Mouse (Mus musculus) midbrain, embryonic 14.5 days (tissue): Measurements from ENCODE around the gene Elof1. TPM values are rescaled to one million over a fixed set of nuclear protein-coding genes. Genes with fewer than 3 reads are reported as not detected.

Experiments used
- ATAC-seq: fragments of 200-750 bp; cut with Nextera tagmentation; 2 replicates; pipeline ENCODE4 v1.8.0; 2017; ENCODE audit warnings: moderate number of reproducible peaks, moderate library complexity; ENCODE audit not compliant: low FRiP score, low TSS enrichment
- DNase-seq: peaks from one replicate; pipeline ENCODE4 v3.0.0-alpha.2; 2015
- H3K27ac ChIP-seq: fragments of 300-500 bp; sonication (generic); replicated peaks from 2 replicates; pipeline ENCODE4 v1.5.1; 2014; ENCODE audit warnings: mild to moderate bottlenecking, low read depth, low read length, moderate library complexity
- H3K27me3 ChIP-seq: fragments of 300-500 bp; sonication (generic); 2 replicates; pipeline ENCODE4 v1.6.1; 2014; ENCODE audit warnings: low read length, control low read depth, mixed read lengths; ENCODE audit not compliant: control insufficient read depth, insufficient read depth
- H3K36me3 ChIP-seq: fragments of 300-500 bp; sonication (generic); 2 replicates; pipeline ENCODE4 v1.6.1; 2014; ENCODE audit warnings: low read length, control low read depth; ENCODE audit not compliant: control insufficient read depth, insufficient read depth
- H3K4me1 ChIP-seq: fragments of 300-500 bp; sonication (generic); 2 replicates; pipeline ENCODE4 v1.6.1; 2014; ENCODE audit warnings: mild to moderate bottlenecking, antibody characterized with exemption, low read length, control low read depth; ENCODE audit not compliant: control insufficient read depth, insufficient read depth
- H3K4me2 ChIP-seq: fragments of 300-500 bp; sonication (generic); 2 replicates; pipeline ENCODE4 v1.6.1; 2014; ENCODE audit warnings: mild to moderate bottlenecking, low read length, moderate library complexity
- H3K4me3 ChIP-seq: fragments of 300-500 bp; sonication (generic); replicated peaks from 2 replicates; pipeline ENCODE4 v1.5.1; 2014; ENCODE audit warnings: low read depth, low read length
- H3K9ac ChIP-seq: fragments of 300-500 bp; sonication (generic); replicated peaks from 2 replicates; pipeline ENCODE4 v1.6.1; 2014; ENCODE audit warnings: mild to moderate bottlenecking, low read length, moderate library complexity
- H3K9me3 ChIP-seq: fragments of 300-500 bp; sonication (generic); 2 replicates; pipeline ENCODE4 v1.6.1; 2016; ENCODE audit warnings: low read length, control low read depth, mixed read lengths; ENCODE audit not compliant: control insufficient read depth
- WGBS: fragments of 180-500 bp; shearing (Covaris S2); extraction: QIAGEN DNeasy Blood & Tissue Kit; methylation state at CpG from one replicate; pipeline ENCODE4 v1.1.7; 2014; 5-methylcytosine and 5-hydroxymethylcytosine counted together
- polyA plus RNA-seq: library from polyadenylated mRNA; unstranded; fragments of >200 nt; fragmentation: Nextera tagmentation; extraction: Ambion mirVana; gene quantifications from 2 replicates; pipeline ENCODE4 v1.2.1, GENCODE M21; 2014

Elof1 gene
- polyA plus RNA-seq, 1 experiment from 2014 or later: 182 TPM

DNA sequence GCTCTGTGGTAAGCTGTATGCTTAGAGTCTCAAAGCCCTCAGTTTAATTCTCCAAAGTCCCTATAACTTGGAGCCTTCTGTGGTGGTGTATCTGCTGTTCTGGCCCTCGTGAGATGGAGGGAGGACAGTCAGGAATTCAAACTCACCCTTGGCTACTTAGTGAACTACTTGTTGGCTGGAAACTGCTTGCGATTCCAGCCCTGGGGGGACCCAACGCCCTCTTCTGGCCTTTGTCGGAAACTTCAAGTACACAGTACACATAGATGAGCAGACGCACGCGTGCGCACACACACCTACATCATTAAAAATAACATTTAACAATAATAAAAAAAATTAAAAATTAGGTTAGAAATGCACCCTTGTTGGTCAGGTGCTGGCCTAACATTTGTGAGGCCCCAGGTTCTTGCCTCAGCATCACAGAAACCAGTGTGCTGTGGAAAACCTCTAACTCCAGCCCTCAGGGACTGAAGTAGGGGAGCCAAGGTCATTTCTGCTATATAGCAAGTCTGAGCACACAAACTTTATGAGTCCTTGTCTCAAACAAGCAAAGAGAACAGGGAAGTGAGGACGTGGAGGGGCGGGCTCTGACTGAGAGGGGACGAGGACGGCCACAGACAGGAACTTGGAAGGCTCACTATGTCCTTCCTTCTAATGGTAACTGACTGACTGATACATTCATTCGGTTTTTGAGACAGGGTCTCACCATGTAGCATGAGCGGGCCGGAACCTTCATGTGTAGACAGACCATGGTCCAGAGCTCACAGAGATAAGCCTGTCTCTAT is 8.5 kb upstream of the Elof1 start:
- 91% methylated on average over 15 of the region's 15 CpGs for WGBS

GRCm38 (mm10) chr9:22124169-22124568 is 7.2 kb upstream of the Elof1 start:
- 78% methylated on average over 3 of the region's 3 CpGs for WGBS

More for the DNA sequence above, 8.5 kb upstream of the Elof1 start:
- no peak overlapping the region for H3K27ac ChIP-seq
- no peak overlapping the region for H3K4me2 ChIP-seq
- no peak for ATAC-seq
- H3K4me3 ChIP-seq: no peak overlapping the region
- no peaks in the 10 kb centered on the region for H3K4me1 ChIP-seq
- 0 out of 2 replicates have a peak, but pooled peaks cover 3% of the 10 kb centered on the region for H3K27me3 ChIP-seq
- no peak overlapping the region for H3K9ac ChIP-seq
- DNase-seq: no peak
- H3K36me3 ChIP-seq: no peaks in the 10 kb centered on the region
- no peaks in the 10 kb centered on the region for H3K9me3 ChIP-seq

DNA sequence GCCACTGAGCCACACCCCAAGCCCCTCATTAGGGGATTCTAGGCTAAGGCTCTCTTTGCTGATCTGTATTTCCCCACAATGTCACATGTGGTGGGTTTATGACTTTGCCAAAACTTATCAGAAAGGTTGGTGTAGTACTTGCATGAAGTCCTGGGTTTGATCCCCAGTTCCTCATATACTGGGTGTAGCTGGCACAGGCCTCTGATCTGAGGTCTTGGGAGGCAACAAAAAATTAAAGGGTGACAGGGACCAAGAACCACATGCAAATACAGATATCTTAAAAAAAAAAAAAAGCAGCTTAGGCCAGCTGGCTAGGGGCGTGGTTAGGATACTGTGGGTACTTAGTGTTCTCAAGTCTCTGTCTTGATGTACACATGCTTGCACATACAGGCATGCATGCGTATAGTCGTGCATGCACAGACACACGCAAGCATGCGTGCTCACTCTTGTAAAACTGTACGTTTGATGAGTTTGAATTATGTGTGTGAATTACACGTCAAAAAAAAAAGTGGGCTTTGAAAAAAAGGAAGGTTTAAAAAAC is 6.2 kb upstream of the Elof1 start:
- H3K27ac ChIP-seq: no peak overlapping the region
- H3K9me3 ChIP-seq: no peaks in the 10 kb centered on the region
- H3K4me1 ChIP-seq: no peaks in the 10 kb centered on the region
- DNase-seq: no peak
- H3K9ac ChIP-seq: no peak overlapping the region
- no peak overlapping the region for H3K4me3 ChIP-seq
- H3K36me3 ChIP-seq: no peaks in the 10 kb centered on the region
- H3K4me2 ChIP-seq: no peak overlapping the region
- H3K27me3 ChIP-seq: no peaks in the 10 kb centered on the region
- 88% methylated on average over 7 of the region's 7 CpGs for WGBS
- no peak for ATAC-seq

More at GRCm38 (mm10) chr9:22124169-22124568, 7.2 kb upstream of the Elof1 start:
- ATAC-seq (no peak), DNase-seq (no peak)
- Histone ChIP-seq H3K36me3 (no peaks in the 10 kb centered on the region), H3K4me3 (no peak overlapping the region), H3K27ac (no peak overlapping the region), H3K27me3 (no peaks in the 10 kb centered on the region), H3K4me1 (no peaks in the 10 kb centered on the region), H3K9me3 (no peaks in the 10 kb centered on the region), H3K4me2 (no peak overlapping the region), H3K9ac (no peak overlapping the region)

DNA sequence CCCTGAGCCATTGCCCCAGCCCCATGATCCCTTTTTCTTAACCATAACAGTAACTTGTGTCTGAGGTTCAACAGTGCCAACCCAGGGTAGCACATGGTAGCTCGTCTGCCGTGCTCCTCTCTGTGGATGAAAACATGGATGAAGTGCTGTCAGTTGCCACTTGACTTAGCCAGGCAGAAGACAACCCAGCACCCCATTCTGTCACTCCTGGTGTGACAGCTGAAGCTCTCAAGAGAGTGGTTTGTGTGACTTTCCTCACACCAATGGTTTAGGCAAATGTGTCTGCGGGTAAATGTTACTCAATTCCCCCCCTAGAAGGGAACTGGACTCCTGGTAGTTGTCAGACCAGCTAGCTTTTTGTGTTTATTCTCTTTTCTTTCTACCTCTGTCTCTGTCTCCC is 5.0 kb upstream of the Elof1 start:
- ATAC-seq: no peak
- 84% methylated on average over 3 of the region's 3 CpGs for WGBS

DNA sequence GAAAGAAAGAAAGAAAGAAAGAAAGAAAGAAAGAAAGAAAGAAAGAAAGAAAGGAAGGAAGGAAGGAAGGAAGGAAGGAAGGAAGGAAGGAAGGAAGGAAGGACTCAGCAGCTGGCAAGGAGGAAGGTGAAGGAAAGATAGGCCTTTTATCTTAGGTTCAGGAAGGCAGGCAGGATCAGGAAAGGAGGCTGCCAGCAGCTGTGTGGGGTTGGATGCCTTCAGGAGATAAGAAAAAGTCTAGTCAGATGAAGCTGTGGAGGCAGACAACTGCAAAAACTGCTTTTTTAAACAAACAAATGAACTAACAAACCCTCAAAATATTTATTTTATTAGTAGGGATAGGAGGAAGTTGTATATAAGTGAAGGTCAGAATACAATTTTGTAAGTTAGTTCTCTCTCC is 4.6 kb upstream of the Elof1 start:
- H3K4me3 ChIP-seq: no peak overlapping the region
- H3K27ac ChIP-seq: no peak overlapping the region
- H3K4me2 ChIP-seq: no peak overlapping the region
- no peaks in the 10 kb centered on the region for H3K9me3 ChIP-seq
- ATAC-seq: no peak
- H3K27me3 ChIP-seq: no peaks in the 10 kb centered on the region
- peaks cover 6% of the 10 kb centered on the region for H3K4me1 ChIP-seq
- DNase-seq: no peak
- no peaks in the 10 kb centered on the region for H3K36me3 ChIP-seq
- no peak overlapping the region for H3K9ac ChIP-seq

More for the DNA sequence above, 5.0 kb upstream of the Elof1 start:
- Histone ChIP-seq H3K9ac (no peak overlapping the region), H3K4me1 (peaks cover 6% of the 10 kb centered on the region), H3K4me3 (no peak overlapping the region), H3K4me2 (no peak overlapping the region), H3K27me3 (no peaks in the 10 kb centered on the region), H3K27ac (no peak overlapping the region), H3K36me3 (no peaks in the 10 kb centered on the region), H3K9me3 (no peaks in the 10 kb centered on the region)
- no peak for DNase-seq

GRCm38 (mm10) chr9:22119543-22119942 is 2.6 kb upstream of the Elof1 start:
- no peak overlapping the region for H3K4me3 ChIP-seq
- H3K27me3 ChIP-seq: no peaks in the 10 kb centered on the region
- no peak for DNase-seq
- 93% methylated on average over 4 of the region's 4 CpGs for WGBS
- H3K9ac ChIP-seq: no peak overlapping the region
- peaks cover 16% of the 10 kb centered on the region for H3K4me1 ChIP-seq
- H3K27ac ChIP-seq: no peak overlapping the region
- ATAC-seq: no peak
- no peak overlapping the region for H3K4me2 ChIP-seq
- no peaks in the 10 kb centered on the region for H3K9me3 ChIP-seq
- no peaks in the 10 kb centered on the region for H3K36me3 ChIP-seq

- ATAC-seq (no peak), DNase-seq (peak; percentile 76)
- Histone ChIP-seq H3K27me3 (no peaks in the 10 kb centered on the region), H3K4me3 (peak overlapping the region; percentile 87), H3K9me3 (no peaks in the 10 kb centered on the region), H3K9ac (peak overlapping the region; percentile 79; the same call in 1 of the 2 replicates), H3K27ac (no peak overlapping the region), H3K4me1 (peaks cover 16% of the 10 kb centered on the region), H3K36me3 (peaks cover 9% of the 10 kb centered on the region), H3K4me2 (peak overlapping the region; percentile 90)
- WGBS: 46% methylated on average over 10 of the region's 10 CpGs
Measured at GRCm38 (mm10) chr9:22117754-22118456, 933 bp upstream of the Elof1 start.

DNA sequence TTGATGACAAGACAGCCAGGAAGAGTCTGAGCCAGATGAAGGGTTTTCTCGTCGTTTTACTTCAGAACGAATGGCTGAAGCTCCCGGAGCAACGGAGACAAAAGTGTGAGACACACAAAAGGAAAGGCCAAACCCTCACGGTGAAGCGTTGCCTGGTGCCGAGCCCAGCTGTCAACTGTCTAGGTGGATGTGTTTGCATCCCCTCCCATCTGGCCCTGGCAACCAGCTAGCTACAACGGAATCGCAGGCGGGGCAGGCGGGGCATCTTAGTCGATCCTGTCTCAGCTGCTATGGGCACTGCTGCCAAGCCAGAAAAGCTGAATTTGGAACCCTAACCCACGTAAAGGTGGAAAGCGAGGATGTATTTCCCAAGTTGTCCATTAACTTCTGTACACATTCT is 886 bp downstream of the Elof1 start:
- H3K27ac ChIP-seq: no peak overlapping the region
- no peaks in the 10 kb centered on the region for H3K9me3 ChIP-seq
- peaks cover 16% of the 10 kb centered on the region for H3K4me1 ChIP-seq
- WGBS: 16% methylated on average over 15 of the region's 15 CpGs
- ATAC-seq: no peak
- H3K4me3 ChIP-seq: peak overlapping the region; percentile 87
- peak overlapping the region; percentile 79 for H3K9ac ChIP-seq
- peak; percentile 16 for DNase-seq
- peak overlapping the region; percentile 90 for H3K4me2 ChIP-seq
- H3K36me3 ChIP-seq: peaks cover 26% of the 10 kb centered on the region
- no peaks in the 10 kb centered on the region for H3K27me3 ChIP-seq
